Mouse (Mus musculus) embryonic facial prominence, embryonic 11.5 days (tissue): Measurements from ENCODE around the gene Birc5. TPM values are rescaled to one million over a fixed set of nuclear protein-coding genes. Genes with fewer than 3 reads are reported as not detected.

ENCODE experiments used
- ATAC-seq: fragments of 200-750 bp; cut with Nextera tagmentation; replicated peaks from 2 replicates; pipeline ENCODE4 v1.8.0; 2017; ENCODE audit warnings: low read depth; ENCODE audit not compliant: insufficient number of reproducible peaks, low FRiP score, low TSS enrichment
- DNase-seq: peaks from one replicate; pipeline ENCODE4 v3.0.0-alpha.2; 2015; ENCODE audit warnings: low spot score
- H3K27ac ChIP-seq: fragments of 300-500 bp; sonication (generic); replicated peaks from 2 replicates; pipeline ENCODE4 v1.5.1; 2014; ENCODE audit warnings: mild to moderate bottlenecking, low read depth, low read length, control low read depth
- H3K27me3 ChIP-seq: fragments of 300-500 bp; sonication (generic); 2 replicates; pipeline ENCODE4 v1.6.1; 2014; ENCODE audit warnings: mild to moderate bottlenecking, low read length, moderate library complexity, mixed read lengths; ENCODE audit not compliant: control insufficient read depth, insufficient read depth
- H3K36me3 ChIP-seq: fragments of 300-500 bp; sonication (generic); replicated peaks from 2 replicates; pipeline ENCODE4 v1.6.1; 2014; ENCODE audit warnings: low read depth, mild to moderate bottlenecking, low read length, moderate library complexity, mixed read lengths; ENCODE audit not compliant: control insufficient read depth, insufficient read depth
- H3K4me1 ChIP-seq: fragments of 300-500 bp; sonication (generic); 2 replicates; pipeline ENCODE4 v1.6.1; 2014; ENCODE audit warnings: low read length, mixed read lengths; ENCODE audit not compliant: control insufficient read depth, insufficient read depth
- H3K4me2 ChIP-seq: fragments of 300-500 bp; sonication (generic); 2 replicates; pipeline ENCODE4 v1.6.1; 2014; ENCODE audit warnings: low read depth, mild to moderate bottlenecking, control low read depth, low read length, moderate library complexity
- H3K4me3 ChIP-seq: fragments of 300-500 bp; sonication (generic); 2 replicates; pipeline ENCODE4 v1.5.1; 2014; ENCODE audit warnings: low read depth, low read length, control low read depth
- H3K9ac ChIP-seq: fragments of 300-500 bp; sonication (generic); replicated peaks from 2 replicates; pipeline ENCODE4 v1.6.1; 2014; ENCODE audit warnings: mild to moderate bottlenecking, control low read depth, low read length
- H3K9me3 ChIP-seq: fragments of 300-500 bp; sonication (generic); replicated peaks from 2 replicates; pipeline ENCODE4 v1.6.1; 2016; ENCODE audit warnings: mild to moderate bottlenecking, low read length, inconsistent platforms, mixed read lengths; ENCODE audit not compliant: control insufficient read depth
- WGBS: fragments of 180-500 bp; shearing (Covaris S2); extraction: QIAGEN DNeasy Blood & Tissue Kit; methylation state at CpG from one replicate; pipeline ENCODE4 v1.1.7; 2014; 5-methylcytosine and 5-hydroxymethylcytosine counted together
- polyA plus RNA-seq: library from polyadenylated mRNA; unstranded; fragments of >200 nt; fragmentation: Nextera tagmentation; extraction: Ambion mirVana; gene quantifications from 2 replicates; pipeline ENCODE4 v1.2.1, GENCODE M21; 2014

The Birc5 gene
- polyA plus RNA-seq, 1 experiment from 2014 or later, result 441 TPM

DNA sequence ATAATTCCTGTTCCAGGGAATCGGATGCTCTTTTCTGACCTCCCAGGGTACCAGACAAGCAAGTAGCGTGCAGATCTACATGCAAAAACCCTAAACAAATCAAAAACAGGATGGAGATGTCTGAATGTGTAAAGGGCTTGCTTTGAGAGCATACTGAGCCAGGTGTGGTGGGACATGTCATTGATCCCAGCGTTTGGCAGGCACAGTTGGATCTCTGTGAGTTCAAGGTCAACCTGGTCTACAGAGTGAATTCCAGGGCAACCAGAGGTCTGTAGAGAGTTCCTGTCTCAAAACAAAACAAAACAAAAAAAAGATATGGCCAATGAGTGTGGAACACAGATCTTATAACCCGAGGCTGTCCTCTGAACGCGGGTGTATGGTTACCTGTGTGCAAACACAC lies 25.6 kb upstream of the Birc5 start:
- no peak overlapping the region for H3K27ac ChIP-seq
- H3K9ac ChIP-seq, result no peak overlapping the region
- H3K4me3 ChIP-seq, result no peak overlapping the region
- H3K27me3 ChIP-seq, result no peaks in the 10 kb centered on the region
- no peak overlapping the region for H3K4me2 ChIP-seq
- WGBS, result 88% methylated on average over 6 of the region's 6 CpGs
- no peaks in the 10 kb centered on the region for H3K9me3 ChIP-seq
- H3K36me3 ChIP-seq, result no peaks in the 10 kb centered on the region; the same call in 1 of the 2 replicates
- no peak for ATAC-seq
- DNase-seq, result no peak
- H3K4me1 ChIP-seq, result peaks cover 3% of the 10 kb centered on the region

DNA sequence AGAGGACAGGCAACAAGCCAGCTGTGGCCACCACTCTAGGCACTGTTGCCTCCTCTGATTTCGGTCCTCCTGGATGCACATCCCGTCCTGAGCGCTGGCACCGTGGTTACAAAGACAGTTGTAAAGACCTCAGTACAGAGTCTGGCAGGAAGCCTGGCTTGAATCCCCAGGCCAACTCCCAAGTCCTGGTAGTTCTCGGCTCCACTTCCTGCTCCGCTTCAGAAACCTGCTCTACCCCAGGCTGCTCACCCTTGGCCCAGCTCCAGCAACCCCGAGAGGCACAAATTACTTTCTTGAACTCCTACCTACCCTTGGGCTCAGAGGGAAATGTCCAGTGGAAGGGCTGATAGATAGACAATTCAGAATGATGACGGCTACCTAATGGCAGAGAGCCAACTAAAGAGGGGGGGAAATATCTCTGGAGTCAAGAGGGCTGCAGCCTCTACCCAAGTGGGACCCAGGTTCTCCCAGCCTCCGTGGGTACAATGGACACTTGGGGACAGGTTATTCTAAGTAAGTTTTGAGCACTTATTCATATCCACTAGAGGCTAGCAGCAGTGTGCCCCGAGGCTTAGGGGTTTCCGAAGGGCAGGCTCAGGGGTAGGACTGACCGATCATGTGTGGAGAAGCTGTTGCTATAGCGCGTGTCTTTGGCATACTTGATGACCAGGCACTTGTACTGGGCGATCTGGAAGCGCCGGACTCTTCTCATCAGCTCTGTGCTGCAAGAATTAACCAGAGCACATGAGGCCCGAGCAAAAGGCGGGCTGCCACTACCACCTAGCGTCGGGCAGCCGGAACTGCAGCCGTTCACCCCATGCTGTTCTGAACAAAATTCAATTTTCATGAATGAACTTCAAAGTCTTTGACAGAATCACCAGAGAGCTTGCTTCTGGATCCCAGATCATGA lies 24.7 kb upstream of the Birc5 start:
- DNase-seq (peak; percentile 90), ATAC-seq (peak; percentile 47; the same call in 1 of the 2 replicates)
- Histone ChIP-seq H3K4me1 (peaks cover 3% of the 10 kb centered on the region), H3K36me3 (no peaks in the 10 kb centered on the region; the same call in 1 of the 2 replicates), H3K4me3 (peak overlapping the region; percentile 67), H3K27me3 (no peaks in the 10 kb centered on the region), H3K9ac (peak overlapping the region; percentile 81), H3K27ac (no peak overlapping the region; the same call in 1 of the 2 replicates), H3K4me2 (peak overlapping the region; percentile 62), H3K9me3 (no peaks in the 10 kb centered on the region)
- WGBS, result 28% methylated on average over 23 of the region's 23 CpGs

DNA sequence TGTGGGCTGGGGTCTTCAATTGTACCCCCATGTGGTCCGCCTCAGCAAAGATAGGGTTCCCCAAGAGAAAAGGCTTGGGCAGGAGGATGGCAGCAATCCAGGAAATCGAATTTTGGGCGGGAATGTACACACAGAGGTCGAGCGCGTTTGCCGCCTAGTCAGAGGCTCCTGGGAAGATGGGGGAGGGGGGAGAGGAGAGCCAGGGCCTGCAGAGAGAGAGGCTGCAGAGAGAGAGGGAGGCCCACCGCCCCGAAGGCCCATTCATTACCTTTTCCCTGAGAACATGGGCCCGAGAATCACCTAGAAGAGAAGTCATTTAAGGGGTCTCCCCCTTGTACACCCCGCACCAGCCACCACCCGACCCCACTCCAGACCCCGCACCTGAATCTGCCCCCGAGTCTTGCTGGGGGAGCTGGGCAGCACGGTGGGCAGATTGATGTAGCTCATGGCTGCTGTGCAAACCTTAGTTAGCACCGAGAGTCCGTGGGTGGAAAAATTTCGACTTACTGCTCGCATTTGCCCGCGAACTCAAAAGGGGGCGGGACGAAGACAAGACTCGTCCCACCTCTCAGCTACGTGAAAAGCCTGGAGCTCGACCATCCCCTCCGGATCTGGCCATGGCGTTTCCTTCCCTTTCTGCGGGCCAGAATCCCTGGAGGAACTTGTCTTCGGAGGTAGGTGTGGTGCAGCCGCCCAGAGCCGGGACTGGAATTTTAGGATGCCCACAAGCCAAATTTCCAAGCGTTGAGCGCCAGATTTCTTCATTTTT lies 23.5 kb upstream of the Birc5 start, which contains the start of the genes Afmid and Tk1:
TSS of gene Afmid (plus strand) at position 592 of the 769 bp plus-strand sequence.
TSS of gene Tk1 (minus strand) at position 760 of the 769 bp plus-strand sequence.
- no peaks in the 10 kb centered on the region for H3K27me3 ChIP-seq
- H3K36me3 ChIP-seq, result no peaks in the 10 kb centered on the region; the same call in 1 of the 2 replicates
- H3K4me2 ChIP-seq, result peak within 1 kb of the TSS; percentile 62
- DNase-seq (peak; percentile 94), ATAC-seq (peak; percentile 45)
- peak within 1 kb of the TSS; percentile 67 for H3K4me3 ChIP-seq
- peaks cover 3% of the 10 kb centered on the region for H3K4me1 ChIP-seq
- WGBS, result 0% methylated on average over 34 of the region's 34 CpGs
- H3K9me3 ChIP-seq, result no peaks in the 10 kb centered on the region
- peak within 1 kb of the TSS; percentile 81 for H3K9ac ChIP-seq
- peak within 1 kb of the TSS; percentile 89 for H3K27ac ChIP-seq

DNA sequence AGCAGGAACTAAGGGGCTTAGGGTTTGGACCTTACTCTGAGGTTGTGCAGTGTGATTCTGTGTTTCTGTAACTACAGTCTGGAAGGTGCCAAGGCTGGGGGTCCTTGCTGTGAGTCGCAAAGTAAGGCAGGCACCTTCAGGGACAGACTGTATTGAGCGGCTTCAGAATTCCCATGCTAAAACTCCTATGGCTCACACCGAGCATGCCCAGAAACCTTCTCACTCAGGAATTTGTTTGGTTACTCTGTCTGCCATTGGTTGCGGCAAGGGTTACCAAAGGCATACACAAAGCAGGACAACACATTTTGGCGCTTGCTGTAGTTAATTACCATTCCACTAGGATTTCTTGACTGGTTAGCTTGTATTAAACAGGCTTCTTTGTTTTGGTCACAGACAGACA lies 22.9 kb upstream of the Birc5 start:
- DNase-seq, result peak; percentile 63
- peak overlapping the region; percentile 81 for H3K9ac ChIP-seq
- H3K4me3 ChIP-seq, result peak overlapping the region; percentile 67
- ATAC-seq, result no peak; the same call in 1 of the 2 replicates
- H3K27me3 ChIP-seq, result no peaks in the 10 kb centered on the region
- peaks cover 3% of the 10 kb centered on the region for H3K4me1 ChIP-seq
- 4% methylated on average over 5 of the region's 5 CpGs for WGBS
- H3K36me3 ChIP-seq, result no peaks in the 10 kb centered on the region; the same call in 1 of the 2 replicates
- H3K27ac ChIP-seq, result peak overlapping the region; percentile 89
- H3K9me3 ChIP-seq, result no peaks in the 10 kb centered on the region
- peak overlapping the region; percentile 62 for H3K4me2 ChIP-seq

DNA sequence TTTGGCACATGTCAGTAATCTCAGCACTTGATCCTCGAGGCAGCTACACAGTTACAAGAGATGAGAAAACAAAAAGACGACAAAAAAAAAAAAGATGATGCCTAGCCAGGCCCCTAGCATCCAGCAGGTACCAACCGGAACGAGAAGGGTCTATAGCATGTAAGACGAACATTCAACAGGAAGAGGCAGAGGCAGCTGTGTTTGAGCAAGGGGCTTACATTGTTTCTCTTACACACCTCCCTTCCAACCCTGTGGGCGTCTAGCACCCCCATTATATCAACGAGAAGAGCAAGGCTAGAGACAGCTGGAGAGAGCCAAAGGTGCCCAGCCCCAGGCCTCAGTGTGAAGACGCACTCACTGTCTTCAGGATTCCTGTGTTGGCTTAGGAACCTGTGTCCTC lies 22.1 kb upstream of the Birc5 start:
- Histone ChIP-seq H3K36me3 (no peaks in the 10 kb centered on the region; the same call in 1 of the 2 replicates), H3K4me2 (peak overlapping the region; percentile 62), H3K4me1 (peaks cover 3% of the 10 kb centered on the region), H3K9ac (no peak overlapping the region; the same call in 1 of the 2 replicates), H3K27ac (peak overlapping the region; percentile 89), H3K27me3 (no peaks in the 10 kb centered on the region), H3K4me3 (no peak overlapping the region), H3K9me3 (no peaks in the 10 kb centered on the region)
- no peak for DNase-seq
- WGBS, result 64% methylated on average over 8 of the region's 8 CpGs
- no peak for ATAC-seq

DNA sequence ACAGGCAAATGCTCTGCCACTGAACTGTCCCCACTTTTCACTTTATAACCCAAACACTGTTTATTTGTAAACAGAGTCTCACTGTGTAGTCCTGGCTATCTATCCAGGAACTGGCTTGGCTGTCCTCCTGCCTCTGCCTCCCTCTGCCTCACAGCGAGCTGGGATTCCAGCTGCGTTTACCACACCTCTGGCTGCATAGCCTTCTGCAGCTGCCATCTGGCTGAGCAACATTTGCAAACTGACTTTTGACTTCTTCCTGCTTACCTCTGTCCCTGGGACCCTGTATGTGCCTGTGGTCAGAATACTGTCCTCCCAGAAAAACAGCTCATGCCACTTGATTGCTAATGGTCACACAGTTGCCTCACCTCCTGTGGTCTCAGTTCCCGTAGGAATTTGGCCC lies 21.7 kb upstream of the Birc5 start:
- peak overlapping the region; percentile 89; the same call in 1 of the 2 replicates for H3K27ac ChIP-seq
- no peak overlapping the region for H3K4me3 ChIP-seq
- no peaks in the 10 kb centered on the region for H3K27me3 ChIP-seq
- no peak overlapping the region for H3K4me2 ChIP-seq
- DNase-seq (no peak), ATAC-seq (no peak)
- H3K9ac ChIP-seq, result no peak overlapping the region
- no peaks in the 10 kb centered on the region; the same call in 1 of the 2 replicates for H3K36me3 ChIP-seq
- no peaks in the 10 kb centered on the region for H3K9me3 ChIP-seq
- peaks cover 3% of the 10 kb centered on the region for H3K4me1 ChIP-seq
- 71% methylated on average over 3 of the region's 3 CpGs for WGBS

DNA sequence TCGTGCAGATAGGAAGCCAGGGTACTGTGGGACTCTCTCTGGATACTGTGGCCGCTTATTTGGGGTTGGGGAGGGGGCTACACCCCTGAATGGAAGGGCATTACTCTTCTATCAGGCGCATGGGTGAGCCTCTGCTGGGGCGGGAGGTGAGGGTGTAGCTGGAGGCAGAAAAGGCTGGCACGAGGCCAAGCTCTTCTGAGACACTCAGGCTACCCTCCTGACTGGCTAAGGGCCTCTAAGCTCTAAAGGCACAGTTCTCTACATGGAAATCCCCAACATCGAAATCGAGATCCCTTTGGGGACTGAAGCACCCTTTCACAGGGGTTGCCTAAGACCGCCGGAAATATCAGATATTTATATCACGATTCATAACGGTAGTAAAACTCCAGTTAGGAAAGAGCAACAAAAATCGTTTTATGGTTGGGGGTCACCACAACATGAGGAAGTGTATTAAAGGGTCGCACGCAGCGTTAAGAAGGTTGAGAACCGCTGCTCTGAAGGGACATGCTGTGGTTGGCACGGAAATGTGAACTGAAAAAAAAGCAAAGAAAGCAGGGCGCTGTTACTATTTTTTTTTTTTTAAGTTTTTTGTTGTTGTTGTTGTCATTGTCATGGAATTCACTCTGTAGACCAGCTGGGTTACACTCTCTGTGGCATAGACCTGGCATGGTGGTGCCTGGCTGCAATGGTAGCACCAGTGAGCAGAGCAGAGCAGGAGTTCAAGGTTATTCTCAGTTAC lies 20.7 kb upstream of the Birc5 start:
- 86% methylated on average over 18 of the region's 18 CpGs for WGBS
- ATAC-seq (no peak), DNase-seq (no peak)
- H3K36me3 ChIP-seq, result no peaks in the 10 kb centered on the region
- no peak overlapping the region for H3K4me3 ChIP-seq
- H3K27me3 ChIP-seq, result no peaks in the 10 kb centered on the region
- H3K4me1 ChIP-seq, result peaks cover 3% of the 10 kb centered on the region
- H3K9me3 ChIP-seq, result no peaks in the 10 kb centered on the region
- no peak overlapping the region for H3K27ac ChIP-seq
- H3K4me2 ChIP-seq, result no peak overlapping the region
- no peak overlapping the region for H3K9ac ChIP-seq
